Mouse (Mus musculus) embryo, embryonic 9.5 days (tissue): ENCODE results near the gene Get4.

Experiments
- DNase-seq: peaks from one replicate; pipeline ENCODE4 v3.0.0-alpha.2; 2017; ENCODE audit errors: extremely low spot score

Get4 gene

DNA sequence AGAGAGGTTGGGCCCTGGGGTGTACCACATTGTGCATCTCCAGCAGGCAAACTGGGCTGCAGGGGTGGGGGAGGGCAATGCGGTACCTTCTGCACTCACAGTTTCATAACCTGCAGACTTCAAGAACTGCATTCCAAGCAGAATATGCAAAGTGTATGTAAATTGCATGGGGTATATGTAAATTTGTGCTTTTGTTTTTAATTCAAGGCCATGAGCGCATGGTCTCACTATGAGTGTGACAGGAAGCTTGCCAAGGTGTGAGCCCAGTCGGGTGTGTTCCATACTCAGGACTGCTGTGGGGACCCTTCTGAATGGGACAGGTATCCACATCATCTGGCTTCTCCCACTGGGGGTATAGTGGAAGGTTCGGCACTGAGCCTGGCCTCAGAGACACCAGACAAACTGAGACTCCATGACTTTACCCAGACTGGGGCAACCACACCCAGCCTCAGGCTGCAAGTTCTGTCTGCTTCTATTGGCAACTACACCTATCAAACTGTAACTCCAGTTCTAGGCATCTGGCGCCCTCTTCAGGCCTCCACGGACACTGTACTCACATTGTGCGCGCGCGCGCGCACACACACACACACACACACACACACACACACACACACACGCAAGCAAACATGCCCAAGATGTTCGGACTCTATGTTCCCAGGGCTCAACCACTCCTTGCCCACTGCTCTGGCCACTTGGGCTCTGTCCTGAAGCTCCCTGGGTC lies 31.5 kb downstream of the Get4 start:
- DNase-seq: no peak

DNA sequence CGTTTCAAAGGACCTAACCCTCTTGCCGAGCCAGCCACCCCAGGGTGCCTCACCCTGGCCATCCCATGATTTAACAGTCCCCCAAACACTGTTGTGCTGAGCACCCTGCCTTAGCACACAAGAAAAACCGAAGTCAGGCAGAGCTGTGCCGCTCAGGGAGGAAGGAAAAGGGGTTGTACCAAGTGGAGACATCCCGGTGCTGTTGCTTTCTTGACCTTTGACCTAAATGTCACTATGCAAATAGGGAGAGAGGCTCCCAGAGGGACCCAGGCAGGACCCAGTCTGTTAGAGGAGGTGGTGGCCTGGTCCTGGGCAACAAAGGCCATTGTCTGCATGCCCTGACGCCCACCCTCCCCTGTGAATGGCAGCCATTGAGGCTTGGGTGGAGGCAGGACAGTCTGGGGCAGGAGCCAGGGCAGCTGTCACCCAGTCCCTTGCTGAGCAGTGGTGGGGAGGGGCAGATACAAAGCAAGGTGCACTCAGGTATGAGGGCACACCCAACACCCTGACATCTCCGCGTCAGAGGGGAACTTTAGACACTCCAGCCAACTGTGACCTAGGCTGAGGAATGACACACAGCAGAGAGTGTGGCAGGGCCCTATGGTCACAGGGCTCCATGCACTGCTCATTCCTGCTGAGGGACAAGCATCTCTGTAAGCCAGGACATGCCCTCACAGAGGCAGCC lies 33.4 kb downstream of the Get4 start:
- no peak for DNase-seq

DNA sequence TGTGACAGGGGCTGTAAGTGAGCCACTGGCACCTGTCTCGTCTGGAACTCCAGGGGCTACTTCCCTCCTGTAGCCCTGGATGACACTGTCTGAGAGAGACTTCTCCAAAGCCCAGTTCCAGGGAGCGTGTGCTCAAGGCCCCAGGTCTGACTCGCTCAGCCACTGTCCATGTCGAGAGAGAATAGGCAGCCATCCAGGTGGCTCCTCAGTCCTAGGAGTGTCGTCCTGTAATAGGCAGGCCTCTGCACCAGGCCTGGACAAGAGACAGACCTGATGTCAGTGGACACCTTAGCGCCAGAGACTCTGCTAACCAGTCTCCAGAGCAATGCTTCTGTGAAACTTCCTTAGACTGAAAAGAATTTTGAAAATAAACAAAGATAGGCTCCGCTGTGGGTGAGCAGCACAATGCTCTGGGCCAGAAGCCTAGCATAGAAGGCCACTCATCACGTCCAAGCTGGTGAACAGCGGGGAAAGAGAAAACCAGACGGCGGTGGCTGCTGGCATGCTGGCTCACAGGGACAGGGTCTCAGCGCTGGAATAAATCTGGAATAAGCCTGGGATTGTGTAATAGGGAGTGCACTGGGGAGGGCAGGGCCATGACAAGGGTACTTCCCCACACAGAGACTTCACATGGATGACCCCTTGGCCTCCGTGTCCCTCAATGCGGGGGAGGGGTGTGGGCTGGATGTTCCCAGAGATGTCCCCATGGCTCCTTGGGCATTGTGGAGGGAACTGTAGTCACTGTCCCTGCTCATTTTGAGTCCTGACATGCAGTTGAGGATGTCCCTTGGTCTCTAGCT lies 34.2 kb downstream of the Get4 start:
- DNase-seq: no peak

DNA sequence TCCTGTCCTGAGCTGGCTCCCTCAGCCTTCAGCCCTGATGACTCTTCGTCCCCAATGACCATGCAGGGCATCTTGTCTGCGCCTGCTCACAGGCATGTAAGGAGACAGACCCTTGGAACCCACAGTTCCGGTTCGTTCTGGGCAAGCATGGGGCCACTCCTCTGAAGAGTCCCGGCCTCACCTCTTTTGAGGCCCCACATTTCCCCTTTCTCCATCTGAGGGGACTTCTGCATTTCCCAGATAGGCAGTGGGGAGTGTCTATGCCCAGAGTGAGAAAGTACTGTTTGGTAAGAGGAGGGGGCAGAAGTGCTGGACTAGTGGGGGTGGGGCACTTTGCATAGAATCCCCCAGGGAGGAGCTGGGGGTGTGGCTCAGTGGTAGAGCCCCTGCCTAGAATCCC lies 35.0 kb downstream of the Get4 start:
- no peak for DNase-seq

DNA sequence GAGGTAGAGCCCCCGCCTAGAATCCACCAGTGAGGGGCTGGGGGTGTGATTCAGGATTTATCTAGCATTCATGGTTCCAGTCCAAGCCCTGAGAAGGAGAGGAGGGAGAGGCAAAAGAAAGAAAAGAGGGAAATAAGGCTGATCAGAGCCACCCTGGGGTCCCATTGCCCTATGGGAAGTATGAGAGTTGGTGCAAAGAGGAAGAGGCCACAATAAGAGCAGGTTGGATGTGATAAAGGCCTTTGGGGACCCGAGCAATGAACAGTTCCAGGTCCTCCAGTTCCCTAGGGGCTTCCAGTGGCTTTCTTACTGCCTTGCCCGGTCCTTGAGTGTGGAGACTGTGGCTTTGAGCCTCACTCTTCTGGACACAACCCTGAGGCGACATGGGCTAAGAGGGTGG lies 35.7 kb downstream of the Get4 start:
- DNase-seq: no peak

DNA sequence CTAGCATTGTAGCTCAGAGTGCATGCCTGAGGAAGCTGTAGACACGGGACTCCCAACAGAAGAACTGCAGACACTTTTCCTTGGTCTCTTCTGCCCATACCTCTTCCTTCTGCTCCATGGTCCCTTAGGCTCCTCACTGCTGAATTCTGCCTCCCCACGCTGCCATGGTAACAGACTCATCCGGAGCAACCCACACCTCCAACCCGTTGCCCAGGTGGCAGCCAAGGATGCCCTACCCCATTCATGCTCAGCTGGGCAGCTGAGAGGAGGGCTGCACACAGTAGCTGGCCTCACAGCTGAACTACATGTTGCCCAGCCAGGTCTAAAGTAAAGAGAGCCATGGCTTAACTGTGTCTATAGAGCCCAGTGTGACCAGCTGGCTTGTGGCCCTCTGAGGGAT lies 36.5 kb downstream of the Get4 start:
- DNase-seq: no peak

DNA sequence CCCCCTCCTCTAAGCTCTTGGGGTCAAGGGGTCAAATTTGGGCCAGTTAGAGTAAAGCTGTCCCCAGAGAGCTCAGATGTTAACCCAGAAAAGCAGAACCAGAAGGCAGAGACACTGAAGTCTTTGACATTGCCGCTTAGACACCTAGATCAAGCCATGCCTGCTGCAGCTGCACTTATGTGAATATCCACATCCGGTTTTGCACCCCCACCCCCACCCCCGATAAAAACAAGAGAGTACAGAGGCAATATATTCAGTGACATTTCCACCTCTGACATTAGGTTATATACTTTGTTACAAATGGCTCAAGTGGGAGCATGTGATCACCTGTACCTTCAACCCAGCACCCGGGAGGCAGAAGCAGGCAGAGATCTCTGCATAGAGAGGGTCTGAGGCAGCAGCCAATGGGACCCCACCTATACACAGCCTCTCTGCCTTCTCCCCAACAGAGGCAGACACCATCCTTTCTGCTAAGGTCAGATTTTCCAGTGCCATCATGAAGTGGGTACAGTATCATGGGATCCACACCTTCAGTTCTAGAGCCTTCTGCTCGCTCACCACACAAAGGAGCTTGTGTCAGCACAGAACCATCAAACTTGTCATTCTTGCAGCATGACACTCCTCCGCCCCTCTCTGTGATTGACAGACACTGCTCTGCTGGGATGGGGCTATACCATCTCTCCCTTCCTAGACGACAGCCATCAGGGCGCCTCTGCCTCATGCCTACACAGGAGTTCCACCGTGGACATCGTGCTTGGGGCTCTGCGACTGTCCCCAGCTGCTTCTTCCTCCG lies 38.5 kb downstream of the Get4 start:
- DNase-seq: no peak

DNA sequence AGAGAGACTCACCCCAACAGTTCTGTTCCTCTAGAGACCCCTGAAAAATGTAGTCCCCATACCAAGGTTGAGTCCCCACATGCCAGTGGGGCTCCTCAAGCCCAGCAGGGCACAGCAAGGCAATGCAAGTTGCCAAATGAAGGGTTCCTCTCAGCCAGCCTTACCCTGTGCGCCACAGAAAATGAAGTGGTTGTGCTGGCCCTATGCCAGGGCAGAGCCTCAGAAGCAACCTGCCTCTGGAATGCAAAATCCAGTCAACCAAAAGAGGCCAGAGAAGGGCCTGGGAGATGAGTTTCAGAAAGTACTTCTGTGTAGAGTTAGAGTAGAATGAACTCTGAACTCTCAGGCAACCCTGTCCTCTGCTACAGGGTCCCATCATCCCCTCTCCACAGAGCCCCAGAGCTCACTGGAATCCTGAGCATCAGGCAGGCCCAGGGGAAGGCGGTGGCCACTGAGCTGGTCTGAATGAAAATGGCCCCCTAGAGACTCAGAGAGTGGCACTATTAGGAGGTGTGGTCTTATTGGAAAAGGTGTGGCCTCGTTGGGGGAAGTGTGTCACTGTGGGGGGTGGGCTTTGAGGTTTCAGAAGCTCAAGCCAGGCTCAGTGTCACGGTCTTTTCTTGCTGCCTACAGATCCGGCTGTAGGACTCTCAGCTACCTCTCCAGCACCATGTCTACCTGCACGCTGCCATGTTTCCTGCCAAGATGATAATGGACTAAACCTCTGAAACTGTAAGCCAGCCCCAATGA lies 39.9 kb downstream of the Get4 start:
- DNase-seq: no peak

DNA sequence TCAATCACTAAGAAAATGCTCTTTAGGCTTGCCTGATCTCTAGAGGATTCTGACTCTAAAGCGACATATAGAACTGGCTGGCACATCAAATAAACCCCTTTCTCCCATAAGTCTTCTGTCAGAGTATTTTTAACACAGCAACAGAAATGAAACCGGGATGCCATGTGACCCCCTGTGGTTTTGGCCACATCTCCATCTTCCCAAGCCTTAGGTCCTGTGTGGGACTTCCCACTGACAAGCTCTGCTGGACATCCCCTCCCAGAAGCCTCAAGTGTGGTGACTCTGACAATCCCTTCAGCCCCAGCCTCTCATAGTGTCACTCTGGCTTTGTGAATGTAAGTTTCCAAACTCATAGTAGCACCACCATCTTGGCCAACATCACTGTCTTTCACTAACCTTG lies 42.0 kb downstream of the Get4 start:
- no peak for DNase-seq

DNA sequence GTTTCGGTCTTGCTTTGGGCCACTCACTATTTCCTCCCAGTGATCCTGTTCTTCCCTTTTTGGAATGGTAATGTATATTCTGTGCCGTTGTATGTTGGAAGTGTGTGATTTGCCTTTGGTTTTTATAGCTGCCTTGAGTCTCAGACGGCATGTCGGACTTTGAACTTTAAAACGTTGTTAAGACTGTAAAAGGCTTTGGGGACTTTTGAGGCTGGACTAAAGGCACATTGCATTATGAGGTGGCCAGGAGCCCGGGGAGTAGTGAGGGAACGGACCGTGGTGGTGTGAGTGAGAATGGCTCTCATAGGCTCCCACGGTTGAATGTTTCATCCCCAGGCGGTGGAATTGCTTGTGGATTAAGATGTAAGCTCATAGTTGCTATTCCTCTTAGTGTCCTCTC lies 45.0 kb downstream of the Get4 start:
- DNase-seq: no peak

DNA sequence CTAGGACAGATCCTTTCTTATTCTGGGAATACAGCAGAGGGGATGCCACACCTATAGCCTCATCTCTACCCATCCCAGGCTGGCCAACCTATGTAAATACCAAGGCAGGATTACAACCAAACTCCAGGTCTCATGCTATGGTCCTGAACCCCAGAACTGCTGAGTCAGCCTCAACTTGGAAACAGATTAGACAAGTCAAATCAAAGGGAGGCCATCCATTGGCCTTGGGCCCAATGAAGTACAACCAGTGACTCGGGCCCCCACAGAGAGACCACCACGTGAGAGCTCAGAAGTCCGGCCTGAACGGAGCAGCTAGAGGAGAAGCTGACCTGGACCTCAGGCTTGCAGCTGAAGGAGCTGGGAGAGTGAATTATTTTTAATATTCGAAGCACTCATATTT lies 45.6 kb downstream of the Get4 start:
- DNase-seq: no peak

DNA sequence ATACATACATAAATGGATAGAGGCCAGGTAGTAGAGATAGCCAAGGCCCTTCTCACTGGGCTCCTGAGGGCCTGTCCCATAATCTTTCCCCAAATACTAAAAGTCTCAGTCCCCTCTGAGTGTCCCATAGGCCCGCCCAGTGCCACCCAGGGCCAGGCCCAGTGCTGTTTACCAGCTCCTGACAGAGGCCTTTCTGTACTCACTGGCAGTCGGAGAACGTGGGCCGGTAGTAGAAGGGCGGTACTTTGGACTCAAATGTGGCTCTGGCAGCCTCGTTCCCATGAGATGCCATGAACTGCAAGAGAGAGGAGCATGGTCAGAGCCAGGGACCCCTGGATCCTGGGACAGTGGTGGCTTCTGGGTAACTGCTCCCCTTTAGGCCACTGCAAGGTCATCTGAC lies 50.0 kb downstream of the Get4 start:
- no peak for DNase-seq

DNA sequence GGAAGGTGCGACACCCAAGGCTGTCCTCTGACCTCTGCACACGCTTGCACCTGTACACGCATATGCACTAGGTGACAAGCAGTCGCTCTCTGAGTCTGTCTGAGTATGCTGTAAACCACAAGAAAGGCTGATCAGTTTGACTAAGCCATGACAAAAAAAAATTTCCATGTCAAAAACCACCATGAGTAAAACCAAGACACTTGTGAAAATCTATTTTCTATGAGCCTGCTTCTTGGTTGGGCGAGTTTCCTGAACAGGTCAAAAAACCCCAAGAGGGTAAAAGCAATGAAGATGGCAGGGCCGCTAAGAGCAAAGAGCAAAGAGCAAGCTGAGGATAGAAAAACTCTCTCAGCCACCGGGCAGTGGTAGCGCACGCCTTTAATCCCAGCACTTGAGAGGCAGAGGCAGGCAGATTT lies 51.5 kb downstream of the Get4 start:
- no peak for DNase-seq

DNA sequence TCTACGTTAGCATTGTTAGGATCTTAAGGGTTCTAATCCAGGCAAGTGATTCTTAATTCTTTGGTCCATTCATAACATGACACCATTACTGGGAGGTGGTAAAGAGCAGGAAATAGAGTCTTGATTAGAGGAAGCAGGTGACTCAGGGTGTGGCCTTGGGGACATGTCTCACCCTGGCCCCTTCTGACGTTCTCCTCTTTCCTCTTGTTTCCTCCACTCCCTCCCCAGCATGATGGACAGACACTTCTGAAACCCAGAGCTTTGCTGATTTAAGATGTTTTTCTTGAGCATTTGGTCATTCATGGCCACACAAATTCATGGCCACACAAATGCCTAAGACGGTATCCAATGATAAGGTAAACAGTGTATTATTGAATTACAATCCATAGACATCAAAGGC lies 57.8 kb downstream of the Get4 start:
- DNase-seq: no peak

DNA sequence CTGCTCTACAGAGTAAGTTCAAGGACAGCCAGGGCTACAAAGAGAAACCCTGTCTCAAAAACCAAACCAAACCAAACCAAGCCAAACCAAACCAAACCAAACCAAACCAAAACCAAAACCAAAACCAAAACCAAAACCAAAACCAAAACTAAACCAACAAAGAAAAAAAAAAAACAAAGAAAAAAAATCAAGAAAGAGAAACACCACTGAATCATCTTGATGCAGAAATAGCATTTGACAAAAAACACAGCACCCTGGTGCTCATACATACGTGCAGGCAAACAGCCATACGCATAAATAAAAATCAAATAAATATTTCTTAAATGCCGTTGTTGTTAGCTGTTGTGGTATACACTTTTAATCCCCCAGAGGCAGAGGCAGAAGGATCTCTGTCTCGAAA lies 58.4 kb downstream of the Get4 start:
- DNase-seq: no peak

DNA sequence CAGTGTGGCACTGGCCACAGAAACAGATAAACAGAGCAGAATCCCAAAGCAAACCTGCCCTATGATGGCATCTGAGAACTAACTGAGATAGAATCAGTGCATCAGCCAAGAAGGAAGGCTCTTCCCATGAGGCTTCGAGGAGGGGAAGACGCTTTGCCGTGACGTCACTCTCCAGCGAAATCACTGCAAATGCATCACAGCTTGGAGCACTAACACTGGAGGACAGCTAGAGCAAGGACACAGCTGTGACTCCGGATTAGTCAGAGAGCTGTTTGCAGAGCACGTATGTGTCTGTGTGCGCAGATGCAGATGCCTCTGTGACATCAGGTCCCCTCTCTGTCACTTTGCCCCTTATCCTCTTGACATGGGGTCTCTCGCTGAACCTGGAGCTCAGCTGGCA lies 59.7 kb downstream of the Get4 start:
- no peak for DNase-seq

DNA sequence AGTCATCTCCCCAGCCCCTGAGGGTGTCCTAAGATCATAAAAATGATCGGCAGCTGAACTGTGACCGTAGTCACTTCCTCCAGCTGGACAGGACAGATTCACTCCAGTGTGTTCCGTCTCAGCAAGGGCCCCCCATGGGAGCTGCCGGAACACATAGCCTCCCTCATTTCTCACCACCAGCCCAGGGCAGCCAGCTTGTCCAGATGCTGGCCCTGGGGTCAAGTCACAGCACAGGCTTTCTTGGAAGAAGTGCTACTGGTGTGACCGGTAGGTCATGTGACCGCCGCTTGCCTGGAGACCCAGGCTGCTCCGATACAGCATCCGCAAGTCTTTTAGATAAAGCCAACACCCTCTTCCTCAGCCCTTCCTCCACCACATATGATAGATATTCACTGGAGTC lies 61.4 kb downstream of the Get4 start:
- no peak for DNase-seq

DNA sequence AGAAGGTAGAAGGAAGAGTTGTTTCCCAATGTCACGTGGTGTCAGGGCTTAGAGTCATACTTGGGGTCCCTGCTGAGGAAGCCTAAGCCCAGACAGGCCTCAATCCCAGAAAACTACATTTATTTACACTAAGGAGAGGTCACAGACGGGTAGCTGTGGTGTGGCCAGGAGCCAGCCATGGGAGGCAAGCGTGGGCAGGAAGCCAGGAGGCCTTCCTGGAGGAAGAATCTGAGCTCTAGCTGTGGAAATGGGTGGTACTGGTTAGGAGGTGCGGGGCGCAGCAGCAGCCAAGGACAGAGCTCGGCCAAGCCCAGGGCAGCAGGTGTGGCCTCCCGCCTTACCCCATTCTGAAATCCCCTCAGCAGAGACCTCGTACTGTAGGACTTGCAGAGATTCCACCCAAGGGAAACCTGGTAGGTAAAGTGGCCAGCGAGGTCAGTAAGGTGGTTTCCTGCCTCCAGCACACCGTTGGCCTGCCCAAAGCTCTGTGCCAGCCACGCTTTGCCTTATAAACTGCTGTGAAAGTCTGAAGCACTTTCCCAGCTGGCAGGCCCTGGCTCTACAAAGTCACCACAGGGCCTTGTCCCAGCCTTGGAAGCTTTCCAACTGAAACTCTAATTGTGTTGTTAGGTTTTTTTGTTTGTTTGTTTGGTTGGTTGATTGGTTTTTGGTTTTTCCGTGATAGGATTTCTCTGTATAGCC lies 63.0 kb downstream of the Get4 start:
- no peak for DNase-seq

DNA sequence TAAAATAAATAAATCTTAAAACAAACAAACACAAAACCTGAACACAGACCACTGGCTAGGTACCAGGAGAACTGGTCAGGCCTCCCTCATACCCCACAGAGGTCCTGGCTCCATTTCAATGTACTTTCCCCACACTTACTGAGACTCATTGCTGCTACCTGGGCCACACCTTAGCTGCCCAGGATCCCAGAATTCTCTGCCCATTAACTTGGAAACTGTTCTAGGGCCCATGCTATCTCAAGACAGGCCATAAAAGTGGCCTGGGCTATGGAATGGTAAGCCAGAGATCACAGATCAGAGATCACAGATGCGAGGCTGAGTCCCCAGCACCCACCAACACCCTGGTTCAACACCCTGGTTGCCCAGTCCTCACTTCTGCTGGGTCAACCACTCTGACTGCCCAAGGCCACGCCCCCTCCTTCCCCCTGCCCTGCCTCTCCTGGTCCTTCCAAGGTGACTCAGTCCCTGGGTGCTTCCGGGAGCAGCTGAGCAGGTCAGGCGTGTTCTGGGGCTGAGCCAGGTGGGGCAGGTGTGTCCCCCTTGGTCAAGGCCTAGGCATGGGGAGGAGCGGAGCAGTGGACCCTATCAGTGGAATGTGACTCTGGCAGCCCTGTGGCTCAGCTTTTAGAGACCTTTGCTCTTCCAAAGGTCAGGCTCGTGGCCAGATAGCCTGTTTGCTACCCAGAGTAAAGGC lies 65.0 kb downstream of the Get4 start:
- DNase-seq: no peak
